Mouse (Mus musculus): Measurements from ENCODE around the gene Tiparp. TPM values are rescaled to one million over a fixed set of nuclear protein-coding genes. Genes with fewer than 3 reads are reported as not detected.

The Tiparp gene
- polyA plus RNA-seq, 1 experiment = 40.5 TPM

GRCm38 (mm10) chr3:65515751-65516150 is 12.5 kb upstream of the Tiparp start:
- Histone ChIP-seq H3K27me3 (ENCODE audit: control insufficient read depth, insufficient read depth, low read length, poor library complexity, severe bottlenecking) (no peaks in the 10 kb centered on the region), H3K9ac (ENCODE audit: low read depth, poor library complexity, severe bottlenecking) (no peak overlapping the region), H3K4me1 (ENCODE audit: control insufficient read depth, insufficient read depth, low read length) (peaks cover 2% of the 10 kb centered on the region), H3K4me3 (ENCODE audit: low read depth, low read length) (no peak overlapping the region), H3K9me3 (replicated peaks; ENCODE audit: control insufficient read depth, insufficient read depth, low read length, poor library complexity, severe bottlenecking) (no peaks in the 10 kb centered on the region), H3K27ac (ENCODE audit: insufficient read depth, low read length) (no peak overlapping the region), H3K36me3 (ENCODE audit: control insufficient read depth, insufficient read depth, low read length, poor library complexity, severe bottlenecking) (no peaks in the 10 kb centered on the region)
- TF ChIP-seq CTCF (IDR thresholded peaks at IDR 0.05; ENCODE audit: low read depth, low read length) (no peak), EP300 (IDR thresholded peaks at IDR 0.05; ENCODE audit: insufficient read depth, low read depth, low read length) (no peak), POLR2A (IDR thresholded peaks at IDR 0.05; ENCODE audit: insufficient read depth, low read length) (no peak)

- no peak for TF ChIP-seq CTCF (IDR thresholded peaks at IDR 0.05; ENCODE audit: low read depth, low read length)
- no peak for TF ChIP-seq EP300 (IDR thresholded peaks at IDR 0.05; ENCODE audit: insufficient read depth, low read depth, low read length)
- TF ChIP-seq POLR2A (IDR thresholded peaks at IDR 0.05; ENCODE audit: insufficient read depth, low read length) = no peak
- no peaks in the 10 kb centered on the region for H3K27me3 ChIP-seq (ENCODE audit: control insufficient read depth, insufficient read depth, low read length, poor library complexity, severe bottlenecking)
- H3K4me3 ChIP-seq (ENCODE audit: low read depth, low read length) = no peak overlapping the region
- H3K4me1 ChIP-seq (ENCODE audit: control insufficient read depth, insufficient read depth, low read length) = peaks cover 2% of the 10 kb centered on the region
- no peaks in the 10 kb centered on the region for H3K36me3 ChIP-seq (ENCODE audit: control insufficient read depth, insufficient read depth, low read length, poor library complexity, severe bottlenecking)
- no peak overlapping the region for H3K9ac ChIP-seq (ENCODE audit: low read depth, poor library complexity, severe bottlenecking)
- no peaks in the 10 kb centered on the region for H3K9me3 ChIP-seq (replicated peaks; ENCODE audit: control insufficient read depth, insufficient read depth, low read length, poor library complexity, severe bottlenecking)
- H3K27ac ChIP-seq (ENCODE audit: insufficient read depth, low read length) = no peak overlapping the region
Measured at GRCm38 (mm10) chr3:65516526-65516925, 11.7 kb upstream of the Tiparp start.

GRCm38 (mm10) chr3:65517141-65517540 is 11.1 kb upstream of the Tiparp start:
- Histone ChIP-seq H3K36me3 (ENCODE audit: control insufficient read depth, insufficient read depth, low read length, poor library complexity, severe bottlenecking) (no peaks in the 10 kb centered on the region), H3K9me3 (replicated peaks; ENCODE audit: control insufficient read depth, insufficient read depth, low read length, poor library complexity, severe bottlenecking) (no peaks in the 10 kb centered on the region), H3K9ac (ENCODE audit: low read depth, poor library complexity, severe bottlenecking) (no peak overlapping the region), H3K27me3 (ENCODE audit: control insufficient read depth, insufficient read depth, low read length, poor library complexity, severe bottlenecking) (no peaks in the 10 kb centered on the region), H3K27ac (ENCODE audit: insufficient read depth, low read length) (no peak overlapping the region), H3K4me1 (ENCODE audit: control insufficient read depth, insufficient read depth, low read length) (peaks cover 2% of the 10 kb centered on the region), H3K4me3 (ENCODE audit: low read depth, low read length) (no peak overlapping the region)
- peak; percentile 71; the same call in 1 of the 2 replicates for TF ChIP-seq EP300 (IDR thresholded peaks at IDR 0.05; ENCODE audit: insufficient read depth, low read depth, low read length)
- TF ChIP-seq POLR2A (IDR thresholded peaks at IDR 0.05; ENCODE audit: insufficient read depth, low read length) = no peak
- no peak for TF ChIP-seq CTCF (IDR thresholded peaks at IDR 0.05; ENCODE audit: low read depth, low read length)

GRCm38 (mm10) chr3:65517747-65518527 is 10.3 kb upstream of the Tiparp start:
- TF ChIP-seq POLR2A (IDR thresholded peaks at IDR 0.05; ENCODE audit: insufficient read depth, low read length) = no peak
- TF ChIP-seq EP300 (IDR thresholded peaks at IDR 0.05; ENCODE audit: insufficient read depth, low read depth, low read length) = no peak
- no peak for TF ChIP-seq CTCF (IDR thresholded peaks at IDR 0.05; ENCODE audit: low read depth, low read length)
- Histone ChIP-seq H3K9ac (ENCODE audit: low read depth, poor library complexity, severe bottlenecking) (no peak overlapping the region), H3K4me1 (ENCODE audit: control insufficient read depth, insufficient read depth, low read length) (peaks cover 2% of the 10 kb centered on the region), H3K9me3 (replicated peaks; ENCODE audit: control insufficient read depth, insufficient read depth, low read length, poor library complexity, severe bottlenecking) (no peaks in the 10 kb centered on the region), H3K27ac (ENCODE audit: insufficient read depth, low read length) (no peak overlapping the region), H3K4me3 (ENCODE audit: low read depth, low read length) (no peak overlapping the region), H3K27me3 (ENCODE audit: control insufficient read depth, insufficient read depth, low read length, poor library complexity, severe bottlenecking) (no peaks in the 10 kb centered on the region), H3K36me3 (ENCODE audit: control insufficient read depth, insufficient read depth, low read length, poor library complexity, severe bottlenecking) (no peaks in the 10 kb centered on the region)

- no peaks in the 10 kb centered on the region for H3K9me3 ChIP-seq (replicated peaks; ENCODE audit: control insufficient read depth, insufficient read depth, low read length, poor library complexity, severe bottlenecking)
- TF ChIP-seq CTCF (IDR thresholded peaks at IDR 0.05; ENCODE audit: low read depth, low read length) (no peak), POLR2A (IDR thresholded peaks at IDR 0.05; ENCODE audit: insufficient read depth, low read length) (no peak), EP300 (IDR thresholded peaks at IDR 0.05; ENCODE audit: insufficient read depth, low read depth, low read length) (no peak)
Measured at GRCm38 (mm10) chr3:65521391-65521790, 6.8 kb upstream of the Tiparp start.

GRCm38 (mm10) chr3:65523397-65523796 is 4.8 kb upstream of the Tiparp start:
- no peaks in the 10 kb centered on the region for H3K27me3 ChIP-seq (ENCODE audit: control insufficient read depth, insufficient read depth, low read length, poor library complexity, severe bottlenecking)
- TF ChIP-seq EP300 (IDR thresholded peaks at IDR 0.05; ENCODE audit: insufficient read depth, low read depth, low read length) (no peak), CTCF (IDR thresholded peaks at IDR 0.05; ENCODE audit: low read depth, low read length) (no peak), POLR2A (IDR thresholded peaks at IDR 0.05; ENCODE audit: insufficient read depth, low read length) (no peak)
- no peak overlapping the region for H3K4me3 ChIP-seq (ENCODE audit: low read depth, low read length)
- H3K27ac ChIP-seq (ENCODE audit: insufficient read depth, low read length) = no peak overlapping the region
- no peak overlapping the region for H3K9ac ChIP-seq (ENCODE audit: low read depth, poor library complexity, severe bottlenecking)
- no peaks in the 10 kb centered on the region for H3K4me1 ChIP-seq (ENCODE audit: control insufficient read depth, insufficient read depth, low read length)
- no peaks in the 10 kb centered on the region for H3K36me3 ChIP-seq (ENCODE audit: control insufficient read depth, insufficient read depth, low read length, poor library complexity, severe bottlenecking)
- H3K9me3 ChIP-seq (replicated peaks; ENCODE audit: control insufficient read depth, insufficient read depth, low read length, poor library complexity, severe bottlenecking) = no peaks in the 10 kb centered on the region

More at GRCm38 (mm10) chr3:65521391-65521790, 6.8 kb upstream of the Tiparp start:
- Histone ChIP-seq H3K27ac (ENCODE audit: insufficient read depth, low read length) (no peak overlapping the region), H3K9ac (ENCODE audit: low read depth, poor library complexity, severe bottlenecking) (no peak overlapping the region), H3K4me1 (ENCODE audit: control insufficient read depth, insufficient read depth, low read length) (peaks cover 2% of the 10 kb centered on the region), H3K4me3 (ENCODE audit: low read depth, low read length) (no peak overlapping the region), H3K27me3 (ENCODE audit: control insufficient read depth, insufficient read depth, low read length, poor library complexity, severe bottlenecking) (no peaks in the 10 kb centered on the region), H3K36me3 (ENCODE audit: control insufficient read depth, insufficient read depth, low read length, poor library complexity, severe bottlenecking) (no peaks in the 10 kb centered on the region)
